Mouse (Mus musculus) duodenum, adult 2 months (tissue): Measurements from ENCODE around the gene Pcbp1. TPM values are rescaled to one million over a fixed set of nuclear protein-coding genes. Genes with fewer than 3 reads are reported as not detected.

Experiments
- polyA plus RNA-seq: library from polyadenylated mRNA; depleted of rRNA; stranded (reverse); fragments of >200 nt; gene quantifications from 2 replicates; pipeline ENCODE4 v1.2.3, GENCODE M21; 2012; ENCODE audit warnings: low replicate concordance; rRNA removed

Gene Pcbp1
- 283 and 294 TPM in 2 replicates for polyA plus RNA-seq

DNA sequence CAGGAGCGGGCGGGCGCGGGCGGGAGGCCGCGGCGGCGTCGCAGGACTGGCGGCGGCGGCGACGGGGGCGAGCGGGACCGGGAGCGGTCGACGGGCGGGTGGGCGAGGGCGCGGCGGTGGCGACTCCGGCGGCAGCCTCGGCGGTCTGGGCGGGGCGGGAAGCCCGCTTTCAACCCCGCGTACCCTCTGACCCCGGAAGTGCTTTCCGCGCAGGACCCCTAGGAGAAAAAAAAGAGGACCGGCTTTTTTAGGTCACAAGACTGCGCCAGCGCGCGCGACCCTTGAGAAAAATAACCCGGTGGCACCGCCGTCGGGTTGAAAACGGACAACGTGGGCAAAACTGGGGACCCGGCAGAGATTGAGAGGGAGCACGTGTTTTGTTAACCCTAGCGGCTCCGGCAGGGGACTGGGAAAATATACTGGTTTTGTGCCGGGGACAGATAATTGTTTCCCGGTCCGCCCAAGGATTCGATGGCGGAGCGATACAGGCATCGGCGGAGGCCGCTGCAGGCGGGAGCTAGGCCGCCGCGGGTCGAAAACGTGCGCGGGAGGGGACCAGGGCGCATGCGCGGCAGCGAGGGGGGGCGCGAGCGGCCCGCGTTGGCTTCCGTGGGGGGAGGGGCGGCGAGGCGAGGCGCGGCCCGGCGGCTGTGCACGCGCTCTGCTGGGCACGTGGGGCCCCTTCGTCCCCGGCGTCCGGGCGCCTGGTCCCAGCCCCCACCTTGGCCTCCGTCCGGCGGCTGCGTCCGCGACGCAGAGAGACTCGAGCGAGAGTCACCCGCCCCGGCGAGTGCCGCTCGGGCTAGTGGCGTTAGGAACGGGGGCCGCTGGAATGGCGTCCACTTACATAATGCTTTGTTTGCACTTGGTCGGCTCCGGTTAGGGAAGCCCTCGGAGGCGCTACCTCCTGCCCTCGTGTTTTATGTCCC lies at the start of gene Pcbp1:
Gene Pcbp1 (minus strand): TSS at position 290 of the 929 bp plus-strand sequence.

Other genes starting within 250 kb of the Pcbp1 start
- 11.2 and 22.5 TPM in 2 replicates for gene Fam136a, start 160.7 kb downstream of the Pcbp1 start, polyA plus RNA-seq
- 14.8 and 19.4 TPM in 2 replicates for gene Snrpg, start 155.0 kb downstream of the Pcbp1 start, polyA plus RNA-seq
- gene Pcyox1, start 129.2 kb downstream of the Pcbp1 start, polyA plus RNA-seq, result 9.1 and 18.0 TPM in 2 replicates
- 4.5 and 6.7 TPM in 2 replicates for gene Tia1, start 122.1 kb downstream of the Pcbp1 start, polyA plus RNA-seq
- 2.9 and 3.0 TPM in 2 replicates for gene Gm44790, start 99.7 kb downstream of the Pcbp1 start, polyA plus RNA-seq
- 2.6 and 4.9 TPM in 2 replicates for gene C87436, start 87.9 kb downstream of the Pcbp1 start, polyA plus RNA-seq
- 0.08 and 0.15 TPM in 2 replicates for gene Asprv1, start 101.8 kb upstream of the Pcbp1 start, polyA plus RNA-seq
- 41.7 and 183 TPM in 2 replicates for gene Mxd1, start 142.8 kb upstream of the Pcbp1 start, polyA plus RNA-seq
- gene Snrnp27, start 158.2 kb upstream of the Pcbp1 start, polyA plus RNA-seq, result 5.0 and 5.2 TPM in 2 replicates
- gene Gmcl1, start 207.1 kb upstream of the Pcbp1 start, polyA plus RNA-seq, result 11.0 and 19.8 TPM in 2 replicates